Mouse (Mus musculus) thymus, adult 2 months (tissue): Measurements from ENCODE around the gene Hmcn2.

Experiments
- CTCF ChIP-seq: fragments of 200-500 bp; IDR thresholded peaks from 2 replicates; pipeline ENCODE4 v1.5.1; 2012; ENCODE audit warnings: mild to moderate bottlenecking, control low read depth, low read length, moderate library complexity, borderline replicate concordance; ENCODE audit not compliant: control insufficient read depth, poor library complexity, insufficient read depth; ENCODE audit errors: extremely low read depth
- POLR2A ChIP-seq: fragments of 200-500 bp; IDR thresholded peaks from 2 replicates; pipeline ENCODE4 v1.6.1; 2012; ENCODE audit warnings: mild to moderate bottlenecking, low read length, control low read depth, moderate library complexity; ENCODE audit not compliant: control insufficient read depth, poor library complexity, insufficient read depth; ENCODE audit errors: extremely low read depth

DNA sequence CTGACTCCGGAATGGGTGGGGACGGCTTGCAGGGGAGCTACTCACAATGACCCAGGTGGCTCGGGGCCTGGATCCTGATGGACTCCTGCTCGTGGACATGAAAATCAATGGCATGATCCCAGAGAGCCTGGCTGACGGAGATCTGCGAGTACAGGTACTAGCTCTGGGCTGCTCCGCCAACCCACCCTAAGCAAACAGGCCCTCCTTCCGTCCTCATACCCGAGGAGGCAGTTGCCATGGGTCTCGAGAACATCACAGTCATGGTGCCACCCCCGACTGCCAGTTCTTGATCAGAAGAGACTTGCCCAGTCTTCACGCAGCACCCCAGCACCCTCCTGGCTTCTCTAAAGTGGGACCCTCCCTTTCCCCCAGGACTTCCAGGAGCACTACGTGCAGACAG, 138.8 kb downstream of the Hmcn2 start:
- TF ChIP-seq POLR2A: no peak
- no peak for TF ChIP-seq CTCF
